Mouse (Mus musculus) testis, adult 2 months (tissue): ENCODE measurements around the gene Glyr1.

Source experiments
- CTCF ChIP-seq: fragments of 200-500 bp; IDR thresholded peaks from 2 replicates; pipeline ENCODE4 v1.5.1; 2012; ENCODE audit warnings: low read depth, mild to moderate bottlenecking, inconsistent platforms, low read length, moderate library complexity; ENCODE audit not compliant: control insufficient read depth, insufficient read depth, insufficient replicate concordance
- POLR2A ChIP-seq: fragments of 200-500 bp; IDR thresholded peaks from 2 replicates; pipeline ENCODE4 v1.6.1; 2012; ENCODE audit warnings: low read depth, mild to moderate bottlenecking, inconsistent platforms, low read length, moderate library complexity; ENCODE audit not compliant: control insufficient read depth

GRCm38 (mm10) chr16:5089021-5089420 lies 39.4 kb upstream of the Glyr1 start:
- no peak for TF ChIP-seq CTCF
- TF ChIP-seq POLR2A, result no peak
